Mouse (Mus musculus) left cerebral cortex, adult 8-10 months (tissue): Measurements from ENCODE around the gene Grip1. TPM values are rescaled to one million over a fixed set of nuclear protein-coding genes. Genes with fewer than 3 reads are reported as not detected.

Experiments used
- DNase-seq, 2 experiments: peaks; one replicate each; pipeline ENCODE4 v3.0.0; 2022; ENCODE audit warnings: low spot score in 2 of 2
- total RNA-seq, 4 experiments: library from RNA; stranded (reverse); gene quantifications; 2 replicates each; pipeline ENCODE4 v1.2.4; 2022

The Grip1 gene
- total RNA-seq, 4 experiments from 2014 or later: 17.2 to 21.3 (median 19.1) TPM

GRCm38 (mm10) chr10:119564862-119565261 lies 111.2 kb downstream of the Grip1 start:
- DNase-seq: no peak

GRCm38 (mm10) chr10:119573134-119573533 lies 119.5 kb downstream of the Grip1 start:
- no peak for DNase-seq

DNA sequence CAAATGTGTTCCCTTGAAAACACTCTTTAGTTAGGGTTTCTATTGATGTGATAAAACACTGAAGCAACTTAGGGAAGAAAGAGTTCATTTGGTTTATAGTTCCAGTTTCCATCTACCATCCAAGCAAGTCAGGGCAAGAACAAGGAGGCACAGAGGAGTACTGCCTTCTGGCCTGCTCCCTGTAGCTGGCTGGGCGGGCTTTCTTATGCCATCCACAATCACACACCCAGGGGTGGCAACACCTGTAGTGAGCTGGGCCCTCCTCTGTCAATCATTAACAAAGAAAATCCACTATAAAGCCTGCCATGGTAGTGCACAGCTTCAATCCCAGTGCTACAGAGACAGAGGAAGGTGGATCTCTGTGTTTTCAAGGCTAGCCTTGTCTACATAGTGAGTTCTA lies 122.2 kb downstream of the Grip1 start:
- DNase-seq: no peak

DNA sequence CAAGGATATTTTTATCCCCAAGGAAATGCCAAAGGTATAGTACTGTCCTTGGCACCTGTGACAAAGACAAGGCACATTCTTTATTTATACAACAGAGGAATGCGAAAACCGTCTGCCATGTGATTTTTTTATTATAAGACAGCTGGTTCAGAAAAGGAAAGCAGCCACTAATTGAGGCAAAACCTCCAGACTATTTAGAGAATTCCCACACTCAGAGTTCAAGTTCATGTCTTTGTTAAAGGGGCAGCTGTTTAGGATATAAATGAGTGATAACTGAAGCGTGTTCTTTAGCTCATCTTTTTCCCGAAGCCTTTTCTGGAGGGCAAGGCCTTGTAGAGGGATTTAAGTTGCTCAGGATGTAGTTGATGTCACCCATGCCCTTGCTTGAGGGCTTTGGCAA lies 126.4 kb downstream of the Grip1 start:
- no peak for DNase-seq

DNA sequence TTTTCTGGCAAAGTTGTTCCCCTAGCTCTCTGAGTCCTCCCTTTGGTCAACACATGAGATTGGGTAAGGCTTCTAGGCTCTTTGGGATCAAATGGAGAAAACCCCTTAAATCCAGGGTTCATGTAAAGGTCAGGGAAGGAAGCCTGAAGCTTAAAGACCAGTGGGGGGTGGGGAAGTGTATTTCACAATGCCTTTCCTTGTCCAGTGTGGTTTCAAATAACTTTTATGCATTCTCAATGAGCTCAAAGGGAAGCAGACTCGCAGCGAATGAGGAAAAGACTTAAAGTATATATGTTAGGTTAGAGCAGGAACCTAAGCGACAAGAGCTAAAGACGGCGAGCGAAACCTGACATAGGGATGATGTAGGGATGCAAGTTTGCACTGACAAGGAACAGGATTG lies 131.0 kb downstream of the Grip1 start:
- no peak for DNase-seq

GRCm38 (mm10) chr10:119586976-119587375 lies 133.3 kb downstream of the Grip1 start:
- no peak for DNase-seq

GRCm38 (mm10) chr10:119596822-119597221 lies 143.2 kb downstream of the Grip1 start:
- DNase-seq: no peak

- no peak for DNase-seq
Observed at GRCm38 (mm10) chr10:119607501-119607900, 153.9 kb downstream of the Grip1 start.

- no peak for DNase-seq
Observed at GRCm38 (mm10) chr10:119608998-119609397, 155.4 kb downstream of the Grip1 start.

DNA sequence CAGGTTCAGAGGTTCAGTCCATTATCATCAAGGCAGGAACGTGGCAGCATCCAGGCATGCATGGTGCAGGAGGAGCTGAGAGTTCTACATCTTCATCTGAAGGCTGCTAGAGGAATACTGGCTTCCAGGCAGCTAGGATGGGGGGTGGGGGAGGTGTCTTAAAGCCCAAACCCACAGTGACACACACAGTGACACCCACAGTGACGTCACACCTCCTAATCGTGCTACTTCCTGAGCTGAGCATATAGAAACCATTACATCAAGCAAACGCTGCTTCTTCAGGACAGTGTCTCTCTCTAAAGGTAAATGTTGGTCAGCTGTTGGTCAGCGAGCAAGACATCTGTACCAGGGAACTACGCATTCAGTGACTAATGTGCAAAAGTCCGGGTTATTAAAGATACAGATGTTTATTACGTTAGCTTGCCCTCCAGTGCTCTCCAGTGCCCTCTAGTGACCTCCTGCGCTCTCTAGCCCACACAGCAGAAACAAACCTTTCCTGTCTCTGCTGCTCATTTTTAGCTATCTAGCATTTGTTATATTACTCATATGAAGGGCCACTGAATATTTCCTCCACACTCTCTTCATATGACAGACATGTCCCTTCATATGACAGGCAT lies 156.8 kb downstream of the Grip1 start:
- DNase-seq: no peak

- no peak for DNase-seq
Observed at GRCm38 (mm10) chr10:119612034-119612433, 158.4 kb downstream of the Grip1 start.

DNA sequence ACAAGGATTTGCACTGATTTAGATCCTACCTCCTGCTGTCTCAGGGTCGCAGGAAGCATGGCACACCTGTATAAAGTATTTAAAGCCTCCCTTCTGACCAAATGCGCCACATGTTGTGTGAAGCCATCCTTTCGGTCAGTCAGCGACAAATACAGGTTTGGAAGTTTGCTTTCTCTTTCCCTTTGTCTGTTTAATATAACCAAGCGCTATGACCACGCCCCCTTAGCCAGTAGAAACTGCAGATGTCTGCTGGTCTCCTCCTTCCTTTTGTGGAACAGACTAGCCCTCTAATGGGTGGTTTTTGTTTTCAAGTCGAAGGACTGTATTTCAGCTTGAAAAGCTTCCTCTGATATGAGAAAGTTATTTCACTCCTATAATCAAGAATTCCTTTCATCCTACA lies 161.1 kb downstream of the Grip1 start:
- DNase-seq: no peak

DNA sequence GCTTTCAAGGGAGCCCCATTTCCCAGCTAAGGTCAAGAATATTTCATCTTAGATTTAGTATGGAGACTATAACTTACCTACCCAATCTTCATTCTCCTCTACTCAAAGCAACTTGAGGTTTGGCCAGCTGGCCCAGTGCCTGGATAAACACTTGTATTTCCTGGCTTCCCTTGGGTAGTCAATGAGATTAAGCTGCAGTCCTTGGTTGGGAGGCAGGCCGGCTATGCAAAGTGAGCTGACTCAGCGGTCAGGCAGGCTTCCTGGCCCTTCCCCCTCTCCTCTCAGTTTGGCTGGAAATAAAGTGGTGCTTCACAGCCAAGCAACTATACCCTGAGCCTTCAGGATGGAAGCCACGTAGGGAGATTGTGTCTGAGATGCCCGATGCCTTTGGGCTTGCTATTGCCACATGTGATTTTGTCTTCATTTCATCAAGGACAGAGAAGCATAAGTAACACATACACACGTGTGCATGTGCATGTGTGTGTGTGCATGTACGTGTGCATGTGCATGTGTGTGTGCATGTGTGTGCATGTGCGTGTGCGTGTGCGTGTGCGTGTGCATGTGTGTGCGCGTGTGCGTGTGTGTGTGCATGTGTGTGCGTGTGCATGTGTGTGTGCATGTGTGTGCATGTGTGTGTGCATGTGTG lies 161.7 kb downstream of the Grip1 start:
- peak; percentile 8 to 18 for DNase-seq

- no peak for DNase-seq
Observed at GRCm38 (mm10) chr10:119616078-119616477, 162.4 kb downstream of the Grip1 start.

DNA sequence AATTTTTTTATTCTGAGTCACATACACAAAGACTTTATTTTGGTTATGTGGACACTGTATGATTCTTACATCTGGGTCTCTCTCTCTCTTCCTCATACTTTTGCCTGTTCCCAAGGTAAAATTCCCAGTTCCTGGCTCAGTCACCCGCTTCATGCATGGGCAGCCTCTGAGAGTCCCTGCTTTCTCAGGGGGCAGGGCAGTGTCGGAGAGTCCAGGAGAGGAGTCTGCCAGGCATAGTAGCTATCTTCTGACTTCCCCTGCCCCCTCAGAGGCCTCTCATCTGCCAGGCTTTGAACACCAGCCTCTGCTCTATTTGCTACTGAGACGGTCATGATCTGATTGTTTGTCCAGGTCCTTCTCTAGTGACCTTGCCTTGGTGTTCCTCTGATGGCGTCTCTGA lies 175.0 kb downstream of the Grip1 start:
- no peak for DNase-seq

DNA sequence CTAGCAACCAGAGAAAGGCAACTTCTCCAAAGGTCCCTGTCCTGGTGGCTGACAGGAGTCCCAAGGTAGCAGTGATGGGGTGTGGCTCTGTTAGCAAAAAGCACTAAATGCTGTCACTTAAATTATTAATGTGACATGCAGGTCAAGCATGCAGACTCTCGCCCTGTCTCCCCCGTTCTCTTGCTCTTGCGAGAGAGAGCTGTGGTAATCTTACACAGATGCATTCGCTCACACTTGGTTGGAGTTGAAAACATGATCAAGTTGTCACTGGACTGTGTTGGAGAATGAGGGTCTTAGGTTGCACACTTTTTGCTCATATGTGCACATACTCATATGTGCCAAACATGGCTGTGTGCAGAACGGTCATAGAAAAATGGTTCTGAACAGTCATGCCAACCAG lies 176.8 kb downstream of the Grip1 start:
- DNase-seq: no peak

DNA sequence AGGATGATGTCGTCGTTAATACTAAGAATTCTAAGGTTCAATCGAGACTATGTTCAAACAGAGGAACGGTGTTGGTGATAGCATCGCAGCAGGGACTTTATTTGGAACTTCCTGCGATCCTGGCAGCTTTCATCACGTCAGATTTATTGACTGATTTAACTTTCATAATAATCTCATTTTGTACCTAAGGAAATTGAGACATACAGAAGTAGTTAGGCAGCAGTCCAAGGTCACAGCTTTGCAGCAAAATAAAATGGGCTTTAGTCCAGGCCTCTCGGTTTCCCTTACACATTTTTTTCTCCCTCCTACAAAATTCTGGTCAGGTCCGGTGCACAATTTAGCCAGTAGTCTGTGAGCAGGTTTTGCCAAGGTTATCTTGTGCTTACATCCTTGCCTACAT lies 178.3 kb downstream of the Grip1 start:
- no peak for DNase-seq

GRCm38 (mm10) chr10:119634544-119634943 lies 180.9 kb downstream of the Grip1 start:
- DNase-seq: no peak

- DNase-seq: no peak
Observed at GRCm38 (mm10) chr10:119640534-119640933, 186.9 kb downstream of the Grip1 start.

- no peak for DNase-seq
Observed at GRCm38 (mm10) chr10:119641011-119641410, 187.4 kb downstream of the Grip1 start.

DNA sequence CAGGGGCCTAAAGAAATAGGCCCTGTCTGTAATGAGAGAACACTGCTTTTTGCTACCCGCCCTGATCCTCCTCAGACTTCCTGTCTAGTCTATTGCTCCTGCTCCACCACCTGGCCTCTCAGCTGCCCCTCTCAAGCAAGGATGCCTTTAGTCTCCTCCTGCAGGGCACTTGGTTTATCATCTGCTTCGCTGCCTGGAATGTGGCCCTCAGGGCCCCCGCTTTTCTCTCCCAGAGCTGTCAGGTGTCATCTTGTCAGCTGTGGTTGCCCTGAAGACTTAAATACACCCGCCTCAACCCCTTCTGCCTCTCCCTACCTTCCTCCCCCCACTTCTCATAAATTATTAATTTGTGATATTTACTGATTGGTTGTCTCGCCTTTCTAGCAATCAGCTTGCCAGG lies 190.7 kb downstream of the Grip1 start:
- DNase-seq: no peak

- peak in 1 of 2 experiments; percentile 54 for DNase-seq
Observed at GRCm38 (mm10) chr10:119646500-119647439, 193.1 kb downstream of the Grip1 start.
